Mouse (Mus musculus) bone marrow macrophage, adult 2 months (primary cell): ENCODE measurements around the gene Tex11.

Source experiments
- CTCF ChIP-seq: IDR thresholded peaks from 2 replicates; pipeline ENCODE4 v1.5.1; 2012; ENCODE audit warnings: low read depth, mild to moderate bottlenecking, low read length, moderate library complexity
- POLR2A ChIP-seq: IDR thresholded peaks from 2 replicates; pipeline ENCODE4 v1.6.1; 2012; ENCODE audit warnings: mild to moderate bottlenecking, low read depth, low read length, borderline replicate concordance

DNA sequence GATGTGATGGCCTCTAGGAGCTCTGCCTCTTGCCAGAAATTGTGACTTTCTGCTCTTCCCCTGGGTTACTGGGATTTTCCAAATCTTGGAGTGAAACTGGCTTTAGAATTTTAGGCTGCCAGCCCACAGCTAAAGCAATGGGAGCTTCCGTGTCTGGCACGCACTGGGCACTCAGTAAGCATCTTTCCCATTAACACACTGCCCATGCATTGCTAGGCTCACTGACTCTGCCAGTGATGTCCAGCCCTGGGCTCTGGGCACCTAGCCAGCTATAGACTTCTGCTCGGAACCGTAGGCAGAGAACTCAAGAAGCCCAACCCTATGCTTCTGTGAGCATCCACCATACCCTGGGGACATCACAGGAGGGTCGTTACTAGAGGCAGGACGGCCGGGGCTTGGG is 243.7 kb downstream of the Tex11 start:
- TF ChIP-seq POLR2A (no peak), CTCF (no peak)
